In genomic region chr6:113872654-113873053, GRCm38 (mm10) we compare ENCODE assay signal across 23 mouse cellular contexts.
DNase-seq lines count a peak whose midpoint lies in the region; TF ChIP-seq lines count a peak whose summit lies in the region.
"Had no signal": no experiment of that assay in that cellular context is flagged by ENCODE, and none has a peak within 500 bp of the region (broad histone marks: within the 10 kb centered on the region; RNA-seq: fewer than 3 reads in every experiment).

No protein-coding gene starts in this region.

- no peak for TF ChIP-seq POLR2A in brain, embryonic 14.5 days (IDR thresholded peaks at IDR 0.05; ENCODE audit: borderline replicate concordance, extremely low read depth, insufficient read depth, insufficient read length, poor library complexity, severe bottlenecking)

- H3K4me3 ChIP-seq in left cerebral cortex, adult 2 months = no peak overlapping the region
- H3K4me3 ChIP-seq: embryonic facial prominence, embryonic 12.5 days; embryonic facial prominence, embryonic 15.5 days; gastrocnemius, adult 2 months; heart, embryonic 15.5 days; hindbrain, embryonic 10.5 days; hindbrain, embryonic 13.5 days; intestine, embryonic 15.5 days had no signal

- H3K27ac ChIP-seq in left cerebral cortex, adult 2 months = peak overlapping the region; percentile 66
- H3K27ac ChIP-seq: embryonic facial prominence, embryonic 12.5 days; embryonic facial prominence, embryonic 15.5 days; gastrocnemius, adult 2 months; heart, embryonic 15.5 days; hindbrain, embryonic 10.5 days; hindbrain, embryonic 13.5 days; intestine, embryonic 15.5 days had no signal

- intact Hi-C loops in left cerebral cortex, adult 2 months (cut with DNase I) = no loop called here

- TF ChIP-seq CTCF in left cerebral cortex, adult 2 months (IDR thresholded peaks at IDR 0.05) = no peak
- TF ChIP-seq CTCF in brain, embryonic 14.5 days (IDR thresholded peaks at IDR 0.05; ENCODE audit: borderline replicate concordance, extremely low read depth, insufficient read depth, insufficient read length) = no peak

- peak; percentile 56 to 66 for DNase-seq in cerebellum, adult 18-20 months
- DNase-seq in cerebellum, postnatal 14 days = no peak
- DNase-seq in cerebellum, adult 9-11 months = peak; percentile 67
- no peak for DNase-seq in cerebellum, adult 11 months
- no peak for DNase-seq in left cerebral cortex, adult 2 months (ENCODE audit: extremely low spot score in 1 of 2, low spot score in 2 of 2)
- no peak for DNase-seq in left cerebral cortex, adult 8-10 months (ENCODE audit: low spot score in 2 of 2)
- DNase-seq in brain, embryonic 14.5 days (ENCODE audit: low read depth) = peak; percentile 28
- DNase-seq: adrenal gland, adult 2 months; adrenal gland, postnatal 14 days; B cell, adult 2 months; forebrain, postnatal 0 days; gastrocnemius, adult 2 months; gastrocnemius, postnatal 14 days; heart, adult 11 months; heart, postnatal 10 days; heart, postnatal 36 days; kidney, adult 11 months had no signal

Comparison
In these comparisons a context has a peak if more than half of its experiments do, and no peak if none do; other contexts are left out.
1. DNase-seq: peak in cerebellum, adult 18-20 months (2 of 2), cerebellum, adult 9-11 months (single experiment) and brain, embryonic 14.5 days (single experiment); none in cerebellum, postnatal 14 days (0 of 2), cerebellum, adult 11 months (single experiment), left cerebral cortex, adult 2 months (0 of 2) and left cerebral cortex, adult 8-10 months (0 of 2).